Mouse (Mus musculus): Measurements from ENCODE around the gene Zfand2a.

Gene Zfand2a

DNA sequence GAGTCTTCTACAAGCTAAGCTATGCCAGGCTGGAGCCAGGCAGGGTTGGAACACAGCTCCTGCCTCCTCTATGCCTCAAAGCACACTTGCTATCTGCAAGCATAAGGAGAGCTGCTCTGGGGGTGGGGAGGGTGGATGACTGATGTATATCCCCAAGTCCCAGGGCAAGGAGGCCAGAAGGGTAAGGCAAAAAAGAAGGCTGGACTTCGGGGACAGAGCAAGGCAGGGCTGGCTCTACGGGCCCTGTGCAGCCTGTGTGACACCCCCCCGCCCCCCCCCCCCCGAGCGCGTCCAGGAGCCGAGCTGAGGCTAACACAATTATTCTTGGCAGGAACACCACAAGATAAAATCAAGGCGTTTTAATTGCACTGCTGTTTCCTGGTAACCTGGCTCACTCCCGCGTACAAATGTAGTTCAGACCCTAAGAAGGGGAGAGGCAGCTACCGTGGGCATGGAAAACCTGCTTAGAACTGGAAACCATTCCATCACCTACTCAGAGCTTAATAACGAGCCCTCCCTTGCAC, 54.5 kb downstream of the Zfand2a start:
- DNase-seq (ENCODE audit: low spot score): no peak

DNA sequence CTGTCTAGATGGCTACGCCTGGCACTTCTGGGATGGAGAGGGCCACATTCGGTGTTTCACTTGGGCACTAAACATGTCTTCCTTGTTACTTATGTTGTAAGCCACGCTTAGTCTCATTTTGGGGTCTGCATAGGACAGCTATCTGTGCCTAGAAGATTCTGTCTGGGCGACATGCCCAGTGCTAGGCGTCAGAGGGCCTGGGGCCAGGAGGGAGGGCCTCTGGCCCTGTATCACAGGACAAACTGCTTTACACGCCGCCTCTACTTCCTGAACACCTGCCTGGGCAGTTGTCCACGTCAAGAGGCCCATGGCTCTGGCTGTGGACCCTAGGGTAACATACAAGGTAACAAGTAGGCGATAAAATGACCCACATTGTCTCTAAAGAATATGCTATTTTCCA, 56.4 kb downstream of the Zfand2a start:
- DNase-seq (ENCODE audit: low spot score): no peak

DNA sequence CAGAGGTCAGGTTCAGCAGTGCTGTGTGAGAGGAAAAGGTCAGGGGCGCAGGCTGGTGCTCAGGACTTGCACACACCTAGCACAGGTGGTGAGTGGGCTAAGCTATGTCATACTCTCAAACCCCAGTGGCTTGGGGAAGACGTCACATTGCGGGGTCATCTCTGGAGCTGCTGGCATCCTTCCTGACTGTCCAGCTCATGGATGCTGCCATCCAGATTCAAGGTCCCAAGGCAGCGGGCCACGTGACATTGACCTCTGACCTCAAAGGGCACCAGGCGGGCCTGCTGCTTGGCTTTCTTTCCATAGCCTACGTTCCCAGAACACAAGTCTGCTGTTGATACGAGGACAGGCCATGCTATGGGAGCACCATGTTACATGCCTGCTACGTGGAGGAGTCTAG, 57.3 kb downstream of the Zfand2a start:
- DNase-seq (ENCODE audit: low spot score): no peak

DNA sequence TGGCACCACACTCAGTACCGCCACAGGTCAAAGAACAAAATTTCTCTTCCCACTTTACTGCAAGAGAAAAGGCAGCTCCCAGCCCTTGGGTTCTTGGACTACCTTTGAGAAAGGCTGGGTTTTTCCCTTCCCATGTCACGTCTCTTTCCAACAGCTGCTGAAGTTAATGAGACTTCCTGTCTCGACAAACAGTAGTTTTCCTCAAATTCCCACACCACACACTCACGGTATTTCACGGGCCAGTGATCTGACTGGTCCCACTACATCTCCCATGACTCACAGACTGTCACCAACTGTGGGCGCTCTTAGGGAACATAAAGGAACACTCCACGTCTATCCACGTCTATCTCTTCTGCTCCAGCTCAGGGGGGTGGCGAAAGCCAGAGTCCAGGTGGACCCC, 59.2 kb downstream of the Zfand2a start:
- no peak for DNase-seq (ENCODE audit: low spot score)

DNA sequence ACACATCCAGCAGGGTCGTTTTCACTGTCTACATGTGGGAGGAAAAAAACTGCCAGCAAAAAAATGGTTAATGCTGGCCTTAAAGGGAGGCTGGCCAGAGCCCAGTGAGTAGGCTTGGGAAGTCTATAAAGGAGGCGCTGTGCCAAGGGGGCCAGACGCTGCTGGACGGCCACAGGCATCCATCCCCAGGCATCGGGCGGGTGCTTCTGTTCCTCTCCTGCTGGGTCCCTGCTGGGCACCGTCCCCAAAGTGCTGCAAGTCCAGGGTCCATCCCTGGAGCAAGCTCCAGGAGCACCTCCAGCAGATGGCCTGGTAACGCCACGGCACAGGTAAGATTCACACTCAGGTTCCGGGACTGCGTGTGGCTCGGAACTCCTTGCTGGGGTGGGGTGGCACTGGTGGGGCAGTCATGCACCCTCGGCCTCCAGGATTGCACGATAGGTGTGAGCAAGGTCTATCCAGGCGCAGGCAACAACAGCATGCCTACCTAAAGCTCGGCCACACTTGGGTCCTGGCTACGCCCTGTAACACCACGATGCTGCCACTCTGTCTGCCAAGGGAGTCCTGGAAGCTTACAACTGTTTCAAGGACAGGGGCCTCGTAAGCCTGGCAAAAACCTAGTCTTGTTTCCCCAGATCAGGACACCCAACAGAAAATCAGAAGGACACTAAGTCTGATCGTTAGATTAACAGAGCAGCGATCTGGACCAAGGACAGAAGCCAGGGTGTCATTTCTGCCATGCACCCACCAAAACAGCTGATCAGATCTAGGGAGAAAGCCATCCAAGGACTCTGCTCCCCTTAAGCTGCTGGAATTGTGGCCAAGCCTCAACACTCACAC, 61.1 kb downstream of the Zfand2a start, which contains the start of gene Gper1:
Gene Gper1 (plus strand): TSS at position 126 of the 840 bp plus-strand sequence.
- no peak for DNase-seq (ENCODE audit: low spot score)
